Mouse (Mus musculus) E14TG2a.4 (cell line): ENCODE data around the gene Xiap.

ENCODE experiments used
- CTCF ChIP-seq: conservative IDR thresholded peaks from 2 replicates; pipeline ENCODE4 v1.5.1; 2014; ENCODE audit warnings: low read length
- NANOG ChIP-seq: IDR thresholded peaks from 2 replicates; pipeline ENCODE4 v1.6.1; 2014; ENCODE audit warnings: borderline replicate concordance, low read length, mixed read lengths
- POU5F1 ChIP-seq: IDR thresholded peaks from 2 replicates; pipeline ENCODE4 v1.6.1; 2014; ENCODE audit warnings: low read length, borderline replicate concordance

- no peak for TF ChIP-seq CTCF
- no peak for TF ChIP-seq POU5F1
- no peak for TF ChIP-seq NANOG
These were observed 40.0 kb upstream of the Xiap start for GRCm38 (mm10) chrX:42019441-42019840.
